Mouse (Mus musculus) brain, embryonic 18.5 days (tissue): ENCODE results near the gene Cdk4.
A peak's percentile ranks its signal among the peaks of the same experiment; 100 is the strongest.

Source experiments
- DNase-seq: peaks from one replicate; pipeline ENCODE4 v3.0.0-alpha.2; 2012; ENCODE audit warnings: low read depth, low spot score

Gene Cdk4

GRCm38 (mm10) chr10:127063239-127063872 lies at the start of gene Cdk4:
Gene Cdk4 (plus strand): TSS chr10:127063534.
- peak; percentile 97 for DNase-seq

- DNase-seq: no peak
Observed at GRCm38 (mm10) chr10:127016488-127016887, 46.8 kb upstream of the Cdk4 start.

GRCm38 (mm10) chr10:127017071-127017470 lies 46.3 kb upstream of the Cdk4 start:
- DNase-seq: no peak

GRCm38 (mm10) chr10:127018422-127018821 lies 44.9 kb upstream of the Cdk4 start:
- no peak for DNase-seq

GRCm38 (mm10) chr10:127030336-127031296 lies 32.7 kb upstream of the Cdk4 start, which contains the start of gene Tsfm:
Gene Tsfm (minus strand): TSS chr10:127030840.
- peak; percentile 74 for DNase-seq

- no peak for DNase-seq
Observed at GRCm38 (mm10) chr10:127033301-127033741, 30.0 kb upstream of the Cdk4 start.

- no peak for DNase-seq
Observed at GRCm38 (mm10) chr10:127036273-127036672, 27.1 kb upstream of the Cdk4 start.

- DNase-seq: no peak
Observed at GRCm38 (mm10) chr10:127037641-127038040, 25.7 kb upstream of the Cdk4 start.

- DNase-seq: no peak
Observed at GRCm38 (mm10) chr10:127040569-127041214, 22.6 kb upstream of the Cdk4 start.

- DNase-seq: no peak
Observed at GRCm38 (mm10) chr10:127041274-127041766, 22.0 kb upstream of the Cdk4 start, which contains the start of the genes Mettl1 and Eef1akmt3. Gene Mettl1 (plus strand): TSS chr10:127041414. Gene Eef1akmt3 (minus strand): TSS chr10:127041513.

- DNase-seq: no peak
Observed at GRCm38 (mm10) chr10:127041774-127042338, 21.5 kb upstream of the Cdk4 start.

- no peak for DNase-seq
Observed at GRCm38 (mm10) chr10:127042468-127043115, 20.7 kb upstream of the Cdk4 start.

GRCm38 (mm10) chr10:127043187-127043586 lies 20.1 kb upstream of the Cdk4 start:
- no peak for DNase-seq

- DNase-seq: no peak
Observed at GRCm38 (mm10) chr10:127047954-127048353, 15.4 kb upstream of the Cdk4 start, which contains the start of gene Cyp27b1. Gene Cyp27b1 (plus strand): TSS chr10:127048250.

- no peak for DNase-seq
Observed at GRCm38 (mm10) chr10:127048608-127049394, 14.5 kb upstream of the Cdk4 start.

- no peak for DNase-seq
Observed at GRCm38 (mm10) chr10:127049395-127050118, 13.8 kb upstream of the Cdk4 start.

GRCm38 (mm10) chr10:127050119-127050474 lies 13.2 kb upstream of the Cdk4 start:
- no peak for DNase-seq

GRCm38 (mm10) chr10:127054646-127055045 lies 8.7 kb upstream of the Cdk4 start:
- no peak for DNase-seq

GRCm38 (mm10) chr10:127055406-127055805 lies 7.9 kb upstream of the Cdk4 start:
- no peak for DNase-seq
